Mouse (Mus musculus) myocyte (in vitro differentiated cells): ENCODE data around the gene Fgf18.

ENCODE experiments used
- POLR2A ChIP-seq: IDR thresholded peaks from one replicate; pipeline ENCODE4 v1.6.1; 2011; ENCODE audit warnings: low read depth, mild to moderate bottlenecking, control low read depth, moderate library complexity; ENCODE audit not compliant: insufficient read length
- POLR2AphosphoS2 ChIP-seq: IDR thresholded peaks from one replicate; pipeline ENCODE4 v1.6.1; 2011; ENCODE audit warnings: low read depth, control low read depth; ENCODE audit not compliant: insufficient read length
- TCF12 ChIP-seq: IDR thresholded peaks from one replicate; pipeline ENCODE4 v1.6.1; 2011; ENCODE audit warnings: mild to moderate bottlenecking, control low read depth; ENCODE audit not compliant: poor library complexity, insufficient read depth, severe bottlenecking

- TF ChIP-seq TCF12 (no peak), POLR2A (no peak), POLR2AphosphoS2 (no peak)
Measured at GRCm38 (mm10) chr11:33181804-33182203, 34.6 kb upstream of the Fgf18 start.
